Mouse (Mus musculus): ENCODE measurements around the gene Gm21118. TPM values are rescaled to one million over a fixed set of nuclear protein-coding genes. Genes with fewer than 3 reads are reported as not detected.
"Not testable (repeated sequence)": the region's sequence is repeated elsewhere in the genome, so short reads cannot be mapped to it uniquely, and the experiment has no call there.

The Gm21118 gene
- not detected in 2 replicates for polyA plus RNA-seq (2012)

- TF ChIP-seq GATA1 (IDR thresholded peaks at IDR 0.05; ENCODE audit: low read length): not testable (repeated sequence)
These were observed at the start of gene Gm21118 for GRCm38 (mm10) chrY:70273542-70273941. Gm21118 (minus strand) TSS chrY:70273642.

GRCm38 (mm10) chrY:70303187-70303586 lies 29.7 kb upstream of the Gm21118 start, which contains the start of the genes Gm29423 and Gm29644:
Gm29423 (minus strand) TSS chrY:70303287.
Gm29644 (minus strand) TSS chrY:70303343.
- not testable (repeated sequence) for TF ChIP-seq GATA1 (IDR thresholded peaks at IDR 0.05; ENCODE audit: low read length)

Other genes with a start within 250 kb of the Gm21118 start
- gene Gm29423, start 29.6 kb upstream of the Gm21118 start, polyA plus RNA-seq (2012): not detected in 2 replicates
- gene Gm29644, start 29.7 kb upstream of the Gm21118 start, polyA plus RNA-seq (2012): not detected in 2 replicates
- gene Gm20888, start 168.2 kb upstream of the Gm21118 start, polyA plus RNA-seq (2012): not detected in 2 replicates